Mouse (Mus musculus): ENCODE results near the gene Cmya5. TPM values are rescaled to one million over a fixed set of nuclear protein-coding genes. Genes with fewer than 3 reads are reported as not detected.

Gene Cmya5
- polyA plus RNA-seq (2017; shearing (Covaris generic)): 0.07 TPM

GRCm38 (mm10) chr13:93144336-93145167 lies at the start of gene Cmya5:
Gene Cmya5, minus strand, starts transcription at chr13:93144724.

GRCm38 (mm10) chr13:93191831-93192645 lies 47.5 kb upstream of the Cmya5 start, which contains the start of gene Tent2:
Gene Tent2, minus strand, starts transcription at chr13:93192385.

Other genes starting within 250 kb of the Cmya5 start
- 69.8 TPM for gene Tent2, start 47.7 kb upstream of the Cmya5 start, polyA plus RNA-seq (2017; shearing (Covaris generic))
- 13.3 TPM for gene Homer1, start 154.9 kb upstream of the Cmya5 start, polyA plus RNA-seq (2017; shearing (Covaris generic))